Mouse (Mus musculus): ENCODE measurements around the gene Cic. TPM values are rescaled to one million over a fixed set of nuclear protein-coding genes. Genes with fewer than 3 reads are reported as not detected.
A peak's percentile ranks its signal among the peaks of the same experiment; 100 is the strongest.
"Not testable (repeated sequence)": the region's sequence is repeated elsewhere in the genome, so short reads cannot be mapped to it uniquely, and the experiment has no call there.

Gene Cic
- polyA plus RNA-seq, 1 experiment from 2014 or later = 8.9 TPM

- Histone ChIP-seq H3K36me3 (replicated peaks) (no peaks in the 10 kb centered on the region), H3K27ac (replicated peaks) (no peak overlapping the region), H3K9ac (no peak overlapping the region), H3K4me3 (replicated peaks) (no peak overlapping the region), H3K27me3 (no peaks in the 10 kb centered on the region), H3K9me3 (replicated peaks) (no peaks in the 10 kb centered on the region), H3K4me1 (replicated peaks) (peaks cover 26% of the 10 kb centered on the region), H3K4me2 (no peak overlapping the region)
- 48% methylated on average over 1 of the region's 1 CpGs for WGBS (ENCODE audit: insufficient replicate concordance)
- no peak for ATAC-seq (ENCODE audit: insufficient read depth)
These were observed 5.6 kb upstream of the Cic start for GRCm38 (mm10) chr7:25261896-25262295.

- no peak overlapping the region for H3K4me3 ChIP-seq (replicated peaks)
- 51% methylated on average over 17 of the region's 17 CpGs for WGBS (ENCODE audit: insufficient replicate concordance)
- H3K36me3 ChIP-seq (replicated peaks) = no peaks in the 10 kb centered on the region
- H3K27me3 ChIP-seq = no peaks in the 10 kb centered on the region
- H3K4me1 ChIP-seq (replicated peaks) = peaks cover 38% of the 10 kb centered on the region
- H3K9me3 ChIP-seq (replicated peaks) = no peaks in the 10 kb centered on the region
- no peak overlapping the region for H3K9ac ChIP-seq
- no peak for ATAC-seq (ENCODE audit: insufficient read depth)
- H3K27ac ChIP-seq (replicated peaks) = peak overlapping the region; percentile 9; the same call in 1 of the 2 replicates
- H3K4me2 ChIP-seq = no peak overlapping the region
These were observed 3.3 kb upstream of the Cic start for GRCm38 (mm10) chr7:25263968-25264870.

GRCm38 (mm10) chr7:25265743-25266142, 1.8 kb upstream of the Cic start:
- peaks cover 53% of the 10 kb centered on the region for H3K4me1 ChIP-seq (replicated peaks)

GRCm38 (mm10) chr7:25266180-25266962, 1.1 kb upstream of the Cic start:
- H3K27ac ChIP-seq (replicated peaks) = peak overlapping the region; percentile 95
- peaks cover 58% of the 10 kb centered on the region for H3K4me1 ChIP-seq (replicated peaks)
- H3K4me3 ChIP-seq (replicated peaks) = peak overlapping the region; percentile 85
- no peaks in the 10 kb centered on the region for H3K27me3 ChIP-seq
- 69% methylated on average over 8 of the region's 8 CpGs for WGBS (ENCODE audit: insufficient replicate concordance)
- H3K9ac ChIP-seq = peak overlapping the region; percentile 82
- no peaks in the 10 kb centered on the region for H3K9me3 ChIP-seq (replicated peaks)
- ATAC-seq (ENCODE audit: insufficient read depth) = no peak
- H3K36me3 ChIP-seq (replicated peaks) = peaks cover 7% of the 10 kb centered on the region
- peak overlapping the region; percentile 90 for H3K4me2 ChIP-seq

More at GRCm38 (mm10) chr7:25265743-25266142, 1.8 kb upstream of the Cic start:
- not testable (repeated sequence) for H3K9me3 ChIP-seq (replicated peaks); H3K27me3 ChIP-seq; H3K27ac ChIP-seq (replicated peaks); ATAC-seq (ENCODE audit: insufficient read depth); H3K4me2 ChIP-seq; H3K36me3 ChIP-seq (replicated peaks); H3K4me3 ChIP-seq (replicated peaks); H3K9ac ChIP-seq
- WGBS (ENCODE audit: insufficient replicate concordance) = 45% methylated on average over 5 of the region's 5 CpGs

GRCm38 (mm10) chr7:25267751-25268463, 403 bp downstream of the Cic start:
- H3K4me3 ChIP-seq (replicated peaks) = peak overlapping the region; percentile 85
- H3K4me1 ChIP-seq (replicated peaks) = peaks cover 73% of the 10 kb centered on the region
- peak overlapping the region; percentile 95 for H3K27ac ChIP-seq (replicated peaks)
- no peaks in the 10 kb centered on the region for H3K9me3 ChIP-seq (replicated peaks)
- H3K4me2 ChIP-seq = peak overlapping the region; percentile 90
- no peaks in the 10 kb centered on the region for H3K27me3 ChIP-seq
- 0% methylated on average over 33 of the region's 33 CpGs for WGBS (ENCODE audit: insufficient replicate concordance)
- peaks cover 22% of the 10 kb centered on the region for H3K36me3 ChIP-seq (replicated peaks)
- ATAC-seq (ENCODE audit: insufficient read depth) = peak; percentile 90
- H3K9ac ChIP-seq = peak overlapping the region; percentile 98

- no peaks in the 10 kb centered on the region for H3K9me3 ChIP-seq (replicated peaks)
- under 1% methylated on average over 7 of the region's 7 CpGs for WGBS (ENCODE audit: insufficient replicate concordance)
- H3K9ac ChIP-seq = peak overlapping the region; percentile 98
- peak overlapping the region; percentile 85 for H3K4me3 ChIP-seq (replicated peaks)
- H3K4me1 ChIP-seq (replicated peaks) = peaks cover 79% of the 10 kb centered on the region
- peak overlapping the region; percentile 90 for H3K4me2 ChIP-seq
- no peaks in the 10 kb centered on the region for H3K27me3 ChIP-seq
- H3K27ac ChIP-seq (replicated peaks) = peak overlapping the region; percentile 95
- ATAC-seq (ENCODE audit: insufficient read depth) = no peak
- H3K36me3 ChIP-seq (replicated peaks) = peaks cover 26% of the 10 kb centered on the region
These were observed 1.1 kb downstream of the Cic start for GRCm38 (mm10) chr7:25268588-25268987.

GRCm38 (mm10) chr7:25269029-25269428, 1.5 kb downstream of the Cic start:
- whole genome bisulfite sequencing (ENCODE audit: insufficient replicate concordance) = 28% methylated on average over 4 of the region's 4 CpGs
- Histone ChIP-seq H3K27ac (replicated peaks) (peak overlapping the region; percentile 95), H3K4me2 (peak overlapping the region; percentile 90), H3K9me3 (replicated peaks) (no peaks in the 10 kb centered on the region), H3K4me1 (replicated peaks) (peaks cover 79% of the 10 kb centered on the region), H3K36me3 (replicated peaks) (peaks cover 26% of the 10 kb centered on the region), H3K27me3 (no peaks in the 10 kb centered on the region), H3K9ac (peak overlapping the region; percentile 98), H3K4me3 (replicated peaks) (peak overlapping the region; percentile 85)
- no peak for ATAC-seq (ENCODE audit: insufficient read depth)

GRCm38 (mm10) chr7:25269545-25270271, 2.2 kb downstream of the Cic start:
- H3K4me2 ChIP-seq = peak overlapping the region; percentile 90
- peaks cover 26% of the 10 kb centered on the region for H3K36me3 ChIP-seq (replicated peaks)
- WGBS (ENCODE audit: insufficient replicate concordance) = 66% methylated on average over 8 of the region's 8 CpGs
- peak overlapping the region; percentile 85 for H3K4me3 ChIP-seq (replicated peaks)
- H3K27ac ChIP-seq (replicated peaks) = peak overlapping the region; percentile 95
- H3K4me1 ChIP-seq (replicated peaks) = peaks cover 84% of the 10 kb centered on the region
- H3K9ac ChIP-seq = peak overlapping the region; percentile 98
- H3K27me3 ChIP-seq = no peaks in the 10 kb centered on the region
- no peaks in the 10 kb centered on the region for H3K9me3 ChIP-seq (replicated peaks)
- ATAC-seq (ENCODE audit: insufficient read depth) = no peak

GRCm38 (mm10) chr7:25270652-25271633, 3.4 kb downstream of the Cic start:
- H3K36me3 ChIP-seq (replicated peaks) = peaks cover 26% of the 10 kb centered on the region
- H3K4me1 ChIP-seq (replicated peaks) = peaks cover 87% of the 10 kb centered on the region
- WGBS (ENCODE audit: insufficient replicate concordance) = 86% methylated on average over 35 of the region's 35 CpGs
- H3K9ac ChIP-seq = no peak overlapping the region
- H3K27me3 ChIP-seq = no peaks in the 10 kb centered on the region
- no peak for ATAC-seq (ENCODE audit: insufficient read depth)
- H3K4me3 ChIP-seq (replicated peaks) = no peak overlapping the region
- H3K27ac ChIP-seq (replicated peaks) = peak overlapping the region; percentile 29
- no peaks in the 10 kb centered on the region for H3K9me3 ChIP-seq (replicated peaks)
- H3K4me2 ChIP-seq = no peak overlapping the region

All from liver, embryonic 15.5 days (tissue).